Mouse (Mus musculus) ES-E14 (cell line): ENCODE results near the gene Sac3d1.

Experiments used
- CHD2 ChIP-seq: IDR thresholded peaks from 2 replicates; pipeline ENCODE4 v1.6.1; 2014; ENCODE audit warnings: mild to moderate bottlenecking, low read depth, low read length, inconsistent platforms
- HCFC1 ChIP-seq: IDR thresholded peaks from 2 replicates; pipeline ENCODE4 v1.6.1; 2012; ENCODE audit warnings: low read length, inconsistent platforms, borderline replicate concordance; ENCODE audit not compliant: insufficient read depth
- ZNF384 ChIP-seq: IDR thresholded peaks from 2 replicates; pipeline ENCODE4 v1.6.1; 2012; ENCODE audit warnings: low read depth, low read length, inconsistent platforms

DNA sequence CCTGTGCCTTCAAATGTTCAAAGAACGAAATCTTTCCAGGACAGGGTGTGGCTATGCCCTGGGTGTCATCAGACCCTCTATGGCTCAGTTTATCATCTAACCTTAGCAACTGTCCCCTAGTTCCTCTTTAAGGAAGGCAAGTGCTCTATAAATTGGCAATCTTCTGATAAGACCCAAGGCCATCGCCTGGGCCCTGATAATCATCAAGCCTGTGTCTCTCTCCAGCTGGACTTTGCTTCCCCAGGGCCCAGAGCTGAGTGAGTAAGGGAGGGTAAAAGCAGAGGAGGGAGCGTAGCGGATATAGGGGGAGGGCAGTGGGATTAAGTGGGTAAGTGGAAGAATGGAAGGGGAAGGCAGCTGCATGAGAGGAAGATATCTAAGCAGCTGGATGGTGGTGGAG lies 14.0 kb downstream of the Sac3d1 start:
- TF ChIP-seq ZNF384 (no peak), HCFC1 (no peak), CHD2 (no peak)
